Mouse (Mus musculus) forebrain, postnatal 0 days (tissue): ENCODE results near the gene Gpatch3. TPM values are rescaled to one million over a fixed set of nuclear protein-coding genes. Genes with fewer than 3 reads are reported as not detected.
A peak's percentile ranks its signal among the peaks of the same experiment; 100 is the strongest.

Source experiments
- ATAC-seq: fragments of 200-750 bp; cut with Nextera tagmentation; 2 replicates; pipeline ENCODE4 v1.8.0; 2017; ENCODE audit warnings: mild to moderate bottlenecking, moderate library complexity
- DNase-seq: peaks from one replicate; pipeline ENCODE4 v3.0.0-alpha.2; 2015
- H3K27ac ChIP-seq: fragments of 300-500 bp; sonication (generic); 2 replicates; pipeline ENCODE4 v1.5.1; 2014; ENCODE audit warnings: low read depth, mild to moderate bottlenecking, antibody characterized with exemption, low read length, moderate library complexity, mixed read lengths
- H3K27me3 ChIP-seq: fragments of 300-500 bp; sonication (generic); 2 replicates; pipeline ENCODE4 v1.6.1; 2014; ENCODE audit warnings: mild to moderate bottlenecking, low read length, mixed read lengths; ENCODE audit not compliant: insufficient read depth
- H3K36me3 ChIP-seq: fragments of 300-500 bp; sonication (generic); 2 replicates; pipeline ENCODE4 v1.6.1; 2014; ENCODE audit warnings: mild to moderate bottlenecking, moderate library complexity; ENCODE audit not compliant: insufficient read depth
- H3K4me1 ChIP-seq: fragments of 300-500 bp; sonication (generic); 2 replicates; pipeline ENCODE4 v1.6.1; 2014; ENCODE audit warnings: antibody characterized with exemption; ENCODE audit not compliant: insufficient read depth
- H3K4me2 ChIP-seq: fragments of 300-500 bp; sonication (generic); 2 replicates; pipeline ENCODE4 v1.6.1; 2014; ENCODE audit warnings: low read depth, mild to moderate bottlenecking, moderate library complexity
- H3K4me3 ChIP-seq: fragments of 300-500 bp; sonication (generic); 2 replicates; pipeline ENCODE4 v1.5.1; 2014; ENCODE audit warnings: low read depth, low read length, mixed read lengths
- H3K9ac ChIP-seq: fragments of 300-500 bp; sonication (generic); 2 replicates; pipeline ENCODE4 v1.6.1; 2014; ENCODE audit warnings: mild to moderate bottlenecking
- H3K9me3 ChIP-seq: fragments of 300-500 bp; sonication (generic); 2 replicates; pipeline ENCODE4 v1.6.1; 2016; ENCODE audit warnings: low read length
- CTCF ChIP-seq: sonication (generic); IDR thresholded peaks from 2 replicates; pipeline ENCODE4 v1.5.1; 2016; ENCODE audit warnings: antibody characterized with exemption, control low read depth, low read depth
- WGBS: fragments of 180-500 bp; shearing (Covaris S2); extraction: QIAGEN DNeasy Blood & Tissue Kit; methylation state at CpG from one replicate; pipeline ENCODE4 v1.1.7; 2014; 5-methylcytosine and 5-hydroxymethylcytosine counted together
- polyA plus RNA-seq: library from polyadenylated mRNA; unstranded; fragments of >200 nt; fragmentation: Nextera tagmentation; extraction: Ambion mirVana; gene quantifications from 2 replicates; pipeline ENCODE4 v1.2.1, GENCODE M21; 2015
- total RNA-seq: library from RNA; depleted of rRNA; stranded (reverse); fragments of >200 nt; gene quantifications from 2 replicates; pipeline ENCODE4 v1.2.3, GENCODE M21; 2014

Gpatch3 gene
- total and polyA plus RNA-seq, 2 experiments from 2014 or later, result 5.4 to 11.8 TPM

GRCm38 (mm10) chr4:133563123-133563571, 11.4 kb upstream of the Gpatch3 start:
- Histone ChIP-seq H3K4me2 (no peak overlapping the region), H3K27ac (no peak overlapping the region), H3K36me3 (no peaks in the 10 kb centered on the region), H3K9me3 (no peaks in the 10 kb centered on the region), H3K4me3 (no peak overlapping the region), H3K27me3 (no peaks in the 10 kb centered on the region), H3K9ac (no peak overlapping the region), H3K4me1 (no peaks in the 10 kb centered on the region)
- peak; percentile 18 for DNase-seq
- whole genome bisulfite sequencing, result 54% methylated on average over 11 of the region's 11 CpGs
- no peak for ATAC-seq
- no peak for TF ChIP-seq CTCF

DNA sequence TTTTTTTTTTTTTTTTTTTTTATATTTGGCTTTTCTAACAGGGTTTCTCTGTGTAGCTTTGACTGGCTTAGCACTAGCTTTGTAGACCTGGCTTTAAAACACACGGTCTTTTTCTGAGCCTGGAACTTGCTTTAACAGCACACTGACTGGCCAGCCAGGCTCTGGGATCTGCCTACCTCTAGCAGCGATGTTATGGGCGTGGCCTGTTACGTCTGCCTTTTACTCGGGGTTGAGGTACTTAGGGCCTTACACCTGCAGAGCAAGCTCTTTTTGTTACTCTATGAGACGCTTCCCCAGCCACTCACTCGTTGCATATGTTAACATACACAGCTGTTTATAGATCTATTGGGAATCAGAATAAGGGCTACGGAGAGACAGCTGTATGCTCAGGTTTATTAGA, 7.3 kb upstream of the Gpatch3 start:
- Histone ChIP-seq H3K27me3 (no peaks in the 10 kb centered on the region), H3K4me1 (no peaks in the 10 kb centered on the region), H3K9ac (no peak overlapping the region), H3K9me3 (no peaks in the 10 kb centered on the region), H3K36me3 (no peaks in the 10 kb centered on the region), H3K27ac (no peak overlapping the region), H3K4me2 (no peak overlapping the region), H3K4me3 (no peak overlapping the region)
- 34% methylated on average over 8 of the region's 8 CpGs for WGBS
- no peak for DNase-seq
- no peak for ATAC-seq
- TF ChIP-seq CTCF, result no peak

- Histone ChIP-seq H3K9ac (no peak overlapping the region), H3K27ac (no peak overlapping the region)
Measured at GRCm38 (mm10) chr4:133569291-133570065, 5.1 kb upstream of the Gpatch3 start.

GRCm38 (mm10) chr4:133570066-133570466, 4.5 kb upstream of the Gpatch3 start:
- Histone ChIP-seq H3K4me2 (no peak overlapping the region), H3K9ac (no peak overlapping the region), H3K4me3 (no peak overlapping the region), H3K4me1 (no peaks in the 10 kb centered on the region), H3K27ac (no peak overlapping the region), H3K36me3 (no peaks in the 10 kb centered on the region), H3K27me3 (no peaks in the 10 kb centered on the region), H3K9me3 (no peaks in the 10 kb centered on the region)
- WGBS, result 59% methylated on average over 10 of the region's 10 CpGs
- ATAC-seq (no peak), DNase-seq (no peak)
- TF ChIP-seq CTCF, result no peak

More at GRCm38 (mm10) chr4:133569291-133570065, 5.1 kb upstream of the Gpatch3 start:
- H3K36me3 ChIP-seq, result no peaks in the 10 kb centered on the region
- no peaks in the 10 kb centered on the region for H3K4me1 ChIP-seq
- no peak for DNase-seq
- no peak overlapping the region for H3K4me2 ChIP-seq
- no peaks in the 10 kb centered on the region for H3K9me3 ChIP-seq
- no peak for TF ChIP-seq CTCF
- H3K27me3 ChIP-seq, result no peaks in the 10 kb centered on the region
- 82% methylated on average over 10 of the region's 10 CpGs for WGBS
- no peak for ATAC-seq
- H3K4me3 ChIP-seq, result no peak overlapping the region

DNA sequence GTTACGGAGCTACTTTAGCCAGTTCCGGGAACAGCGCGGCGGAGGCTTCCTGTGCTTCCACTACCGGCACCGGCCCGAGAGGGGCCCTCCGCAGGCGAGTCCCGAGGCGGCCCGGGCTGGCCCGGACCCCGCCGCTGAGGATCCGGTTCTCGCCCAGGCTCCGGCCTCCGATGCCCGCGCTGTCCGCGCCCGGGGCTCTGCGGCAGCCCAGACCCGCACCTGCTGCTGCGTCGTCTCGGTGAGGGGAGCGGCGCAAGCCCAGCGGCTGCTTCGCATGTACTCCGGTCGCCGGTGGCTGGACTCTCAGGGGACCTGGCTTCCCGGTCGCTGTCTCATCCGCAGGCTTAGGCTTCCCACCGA, 278 bp downstream of the Gpatch3 start:
- Histone ChIP-seq H3K4me3 (peak overlapping the region; percentile 86), H3K4me2 (peak overlapping the region; percentile 82), H3K9me3 (no peaks in the 10 kb centered on the region), H3K36me3 (peaks cover 21% of the 10 kb centered on the region), H3K27me3 (no peaks in the 10 kb centered on the region), H3K27ac (peak overlapping the region; percentile 73), H3K4me1 (no peaks in the 10 kb centered on the region), H3K9ac (peak overlapping the region; percentile 73)
- no peak for TF ChIP-seq CTCF
- ATAC-seq, result peak; percentile 62
- DNase-seq, result no peak
- WGBS, result under 1% methylated on average over 38 of the region's 41 CpGs

DNA sequence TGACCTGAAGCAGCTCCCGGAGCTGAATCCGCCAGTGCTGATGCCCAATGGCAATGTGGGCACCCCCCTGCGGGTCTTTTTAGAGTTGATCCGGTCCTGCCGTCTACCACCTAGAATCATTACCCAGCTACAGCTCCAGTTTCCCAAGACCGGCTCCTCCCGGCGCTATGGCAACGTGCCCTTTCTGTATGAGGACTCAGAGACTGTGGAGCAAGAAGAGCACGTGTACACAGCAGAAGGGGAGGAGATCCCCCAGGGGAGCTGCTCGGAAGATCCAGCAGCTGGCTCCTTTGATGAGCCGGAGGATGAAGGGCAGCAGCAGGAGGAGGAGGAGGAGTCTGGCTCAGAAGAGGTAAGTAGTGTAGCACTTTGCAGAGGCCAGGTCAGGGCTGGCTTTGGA, 3.4 kb downstream of the Gpatch3 start:
- H3K4me2 ChIP-seq, result no peak overlapping the region
- H3K27me3 ChIP-seq, result no peaks in the 10 kb centered on the region
- WGBS, result 75% methylated on average over 12 of the region's 12 CpGs
- TF ChIP-seq CTCF, result no peak
- H3K27ac ChIP-seq, result no peak overlapping the region
- no peak for ATAC-seq
- DNase-seq, result no peak
- no peak overlapping the region for H3K4me3 ChIP-seq
- H3K36me3 ChIP-seq, result peaks cover 44% of the 10 kb centered on the region
- no peaks in the 10 kb centered on the region for H3K9me3 ChIP-seq
- no peaks in the 10 kb centered on the region for H3K4me1 ChIP-seq
- H3K9ac ChIP-seq, result no peak overlapping the region

DNA sequence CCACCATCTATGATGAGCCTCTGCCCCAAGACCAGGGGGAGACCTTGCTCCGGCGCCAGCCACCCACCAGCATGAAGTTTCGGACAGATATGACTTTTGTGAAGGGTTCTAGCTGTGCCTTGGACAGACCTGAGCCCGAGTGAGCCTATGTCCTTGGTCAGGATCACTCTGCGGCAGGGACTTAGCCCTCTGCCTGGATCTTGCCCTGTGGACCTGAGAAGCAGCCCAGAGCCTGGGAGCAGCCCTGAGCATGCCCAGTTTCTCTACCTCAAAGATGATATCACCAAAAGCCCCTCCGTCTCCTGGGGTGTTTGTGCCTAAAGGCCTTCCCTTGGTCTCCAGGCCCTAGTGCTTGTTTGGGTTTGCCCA, 9.1 kb downstream of the Gpatch3 start:
- peaks cover 5% of the 10 kb centered on the region for H3K4me1 ChIP-seq
- 69% methylated on average over 6 of the region's 6 CpGs for whole genome bisulfite sequencing
- peaks cover 44% of the 10 kb centered on the region for H3K36me3 ChIP-seq
- H3K4me3 ChIP-seq, result peak overlapping the region; percentile 79
- DNase-seq (no peak), ATAC-seq (no peak)
- peak overlapping the region; percentile 88 for H3K9ac ChIP-seq
- peak overlapping the region; percentile 89 for H3K27ac ChIP-seq
- H3K4me2 ChIP-seq, result peak overlapping the region; percentile 99
- no peaks in the 10 kb centered on the region for H3K9me3 ChIP-seq
- no peaks in the 10 kb centered on the region for H3K27me3 ChIP-seq
- TF ChIP-seq CTCF, result no peak
